Mouse (Mus musculus): ENCODE measurements around the gene Tmem160. TPM values are rescaled to one million over a fixed set of nuclear protein-coding genes. Genes with fewer than 3 reads are reported as not detected.

Tmem160 gene
- total RNA-seq, 4 experiments from 2014 or later, result 54.7 to 73.2 (median 60.1) TPM

DNA sequence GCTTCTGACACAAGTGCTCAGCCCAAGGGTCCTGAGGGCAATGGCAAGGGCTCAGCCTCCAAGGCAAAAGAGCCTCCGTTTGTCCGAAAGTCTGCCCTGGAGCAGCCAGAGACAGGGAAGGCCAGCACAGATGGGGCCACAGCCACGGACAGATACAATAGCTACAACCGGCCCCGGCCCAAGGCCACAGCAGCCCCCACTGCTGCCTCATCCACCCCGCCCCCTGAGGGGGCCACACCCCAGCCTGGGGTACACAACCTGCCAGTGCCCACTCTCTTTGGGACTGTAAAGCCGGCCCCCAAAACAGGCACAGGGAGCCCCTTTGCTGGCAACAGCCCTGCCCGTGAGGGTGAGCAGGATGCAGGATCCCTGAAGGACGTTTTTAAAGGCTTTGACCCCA is 17.5 kb upstream of the Tmem160 start:
- no peak for DNase-seq (ENCODE audit: low spot score in 2 of 2)

DNA sequence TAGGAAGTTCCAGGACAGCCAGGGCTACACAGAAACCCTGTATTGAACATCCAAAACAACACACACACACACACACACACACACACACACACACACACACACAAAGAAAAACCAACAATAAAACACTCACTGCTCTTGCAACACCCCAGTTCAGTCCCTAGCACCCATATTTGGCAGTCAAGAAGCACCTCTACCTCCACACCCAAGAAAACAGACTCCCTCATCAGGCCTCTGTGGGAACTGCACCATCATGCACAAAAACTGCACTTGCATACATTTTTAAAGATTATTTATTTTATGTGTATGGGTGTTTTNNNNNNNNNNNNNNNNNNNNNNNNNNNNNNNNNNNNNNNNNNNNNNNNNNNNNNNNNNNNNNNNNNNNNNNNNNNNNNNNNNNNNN is 11.3 kb upstream of the Tmem160 start:
- DNase-seq (ENCODE audit: low spot score in 2 of 2), result no peak

DNA sequence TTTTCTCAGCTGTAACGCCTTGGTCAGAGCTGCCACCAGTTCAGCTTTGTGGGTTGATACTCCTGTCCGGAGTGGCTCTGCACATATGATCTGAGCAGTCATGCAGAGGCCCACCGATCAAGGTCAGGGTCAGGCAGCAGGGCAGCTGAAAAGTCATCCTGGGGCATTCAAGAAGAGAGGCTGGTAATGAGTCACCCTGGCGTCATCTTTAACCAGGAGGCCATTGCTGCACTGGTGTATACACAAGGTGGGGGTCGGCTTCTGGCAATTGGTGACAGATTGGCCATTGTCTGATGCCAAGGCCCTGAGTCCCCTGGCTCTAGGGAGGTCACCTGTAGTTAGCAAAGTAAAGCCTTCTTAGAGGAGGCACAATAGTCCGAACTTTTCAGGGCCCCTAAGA is 923 bp upstream of the Tmem160 start:
- DNase-seq (ENCODE audit: low spot score in 2 of 2), result no peak

DNA sequence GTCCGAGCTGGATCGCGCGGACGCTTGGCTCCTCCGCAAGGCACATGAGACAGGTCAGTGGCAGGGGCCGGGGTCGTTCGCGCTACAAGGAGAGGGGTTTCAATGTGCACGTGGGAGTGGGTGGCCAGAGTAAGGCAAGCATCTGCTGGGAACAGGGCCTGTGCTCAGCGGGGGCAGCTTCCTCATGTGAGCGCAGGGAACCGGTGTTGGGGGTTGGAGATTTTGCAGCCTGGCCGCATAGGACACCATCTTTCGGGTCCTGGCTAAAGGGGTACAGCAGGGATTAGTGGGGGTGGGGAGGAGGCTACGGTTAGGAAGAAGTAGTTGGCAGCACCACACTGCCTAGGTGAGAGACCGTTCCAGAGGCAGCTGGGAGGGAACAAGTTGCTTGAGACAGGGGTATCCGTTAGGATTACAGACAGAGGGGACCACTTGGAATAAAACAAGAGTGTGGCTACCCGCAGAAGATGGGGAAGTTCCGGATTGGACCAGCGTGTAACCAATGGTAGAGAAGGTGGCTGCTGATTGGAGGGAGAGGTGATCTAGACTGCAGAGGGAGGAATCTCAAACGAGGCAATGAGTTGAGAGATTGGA is 636 bp downstream of the Tmem160 start:
- DNase-seq (ENCODE audit: low spot score in 2 of 2), result no peak

DNA sequence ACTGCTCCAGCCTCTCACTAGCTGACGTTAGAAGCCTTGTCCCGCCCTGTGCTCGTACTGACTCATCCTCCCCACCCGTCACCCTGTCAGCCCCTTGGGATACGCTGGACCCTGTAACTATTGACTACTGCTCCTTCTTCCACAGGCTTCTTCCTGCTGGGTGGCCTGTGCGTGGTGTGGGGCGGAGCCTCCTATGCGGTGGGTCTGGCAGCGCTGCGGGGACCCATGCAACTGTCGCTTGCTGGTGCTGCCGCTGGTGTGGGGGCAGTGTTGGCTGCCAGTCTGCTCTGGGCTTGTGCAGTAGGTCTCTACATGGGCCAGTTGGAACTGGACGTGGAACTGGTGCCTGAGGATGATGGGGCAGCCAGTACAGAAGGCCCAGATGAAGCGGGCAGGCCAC is 2.4 kb downstream of the Tmem160 start:
- DNase-seq (ENCODE audit: low spot score in 2 of 2), result no peak

DNA sequence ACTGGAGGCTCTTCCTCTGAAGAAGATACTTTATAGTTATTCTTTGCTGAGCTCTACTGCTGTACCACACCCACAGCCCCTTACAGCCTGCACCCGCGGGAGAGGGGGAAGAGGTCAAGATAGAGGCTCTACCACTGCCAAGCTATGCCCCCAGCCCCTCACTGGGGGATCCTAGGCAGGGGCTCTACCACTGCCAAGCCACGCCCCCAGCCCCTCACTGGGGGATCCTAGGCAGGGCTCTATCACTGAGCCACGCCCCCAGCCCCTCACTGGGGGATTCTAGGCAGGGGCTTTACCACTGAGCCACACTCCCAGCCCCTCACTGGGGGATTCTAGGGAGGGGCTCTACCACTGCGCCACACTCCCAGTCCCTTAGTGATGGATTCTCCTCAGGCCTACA is 3.7 kb downstream of the Tmem160 start:
- no peak for DNase-seq (ENCODE audit: low spot score in 2 of 2)

DNA sequence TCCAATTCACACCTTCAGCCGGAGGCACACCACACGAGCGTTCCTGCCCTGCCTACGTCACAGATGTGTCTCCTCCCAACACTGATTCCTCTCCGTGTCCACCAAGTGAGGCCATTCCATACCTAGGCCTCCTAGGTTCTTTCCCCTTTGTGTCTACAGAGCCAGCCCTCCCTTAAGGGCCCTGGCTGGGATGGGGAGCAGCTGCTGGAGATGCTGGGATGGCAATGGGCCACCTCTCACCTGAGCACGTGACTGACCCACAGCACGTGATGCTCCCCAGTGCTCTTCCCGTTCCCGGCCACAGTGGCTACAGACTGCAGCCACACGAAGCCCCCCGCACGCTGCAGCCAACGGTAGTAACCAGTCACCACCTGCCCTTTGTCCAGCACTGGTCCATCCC is 8.0 kb downstream of the Tmem160 start:
- DNase-seq (ENCODE audit: low spot score in 2 of 2), result no peak

DNA sequence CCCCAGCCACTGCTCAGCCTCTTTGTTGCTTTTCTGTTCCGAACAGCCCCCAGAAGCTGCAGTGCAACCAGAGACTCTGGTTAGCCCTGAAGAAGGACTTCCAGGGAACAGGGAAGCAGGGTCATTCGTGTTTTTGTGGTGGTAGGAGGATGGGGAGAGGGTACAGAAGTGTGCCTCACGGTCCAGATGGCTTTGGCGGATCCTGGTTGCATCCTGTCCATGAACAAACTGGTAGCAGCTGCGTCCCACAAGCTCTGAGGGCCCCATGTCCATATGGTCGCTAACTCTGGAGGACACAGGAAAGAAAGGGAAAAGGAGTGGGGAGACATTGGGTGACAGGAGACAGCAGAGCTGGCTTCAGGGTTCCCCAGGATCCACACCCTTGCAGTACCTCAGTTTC is 8.6 kb downstream of the Tmem160 start:
- DNase-seq (ENCODE audit: low spot score in 2 of 2), result no peak

DNA sequence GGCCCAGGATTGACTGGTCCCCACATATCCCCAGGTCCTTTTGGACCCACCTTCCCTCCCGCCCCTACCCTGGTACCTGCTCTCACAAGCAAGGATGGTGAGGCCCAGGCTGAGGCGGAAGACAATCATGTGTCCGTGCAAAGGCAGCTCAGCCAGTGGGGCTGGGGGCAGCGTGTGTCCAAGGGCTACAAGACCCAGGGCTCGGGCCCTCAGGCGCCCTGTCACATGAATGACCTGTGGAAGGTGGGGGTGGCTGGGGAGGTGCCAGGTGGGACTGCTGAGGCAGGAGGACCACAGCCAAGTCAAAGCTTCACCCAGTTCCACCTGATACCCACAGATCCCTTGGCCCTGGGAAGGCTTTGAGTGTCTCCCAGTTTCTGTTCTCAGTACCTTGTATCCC is 9.1 kb downstream of the Tmem160 start:
- no peak for DNase-seq (ENCODE audit: low spot score in 2 of 2)

DNA sequence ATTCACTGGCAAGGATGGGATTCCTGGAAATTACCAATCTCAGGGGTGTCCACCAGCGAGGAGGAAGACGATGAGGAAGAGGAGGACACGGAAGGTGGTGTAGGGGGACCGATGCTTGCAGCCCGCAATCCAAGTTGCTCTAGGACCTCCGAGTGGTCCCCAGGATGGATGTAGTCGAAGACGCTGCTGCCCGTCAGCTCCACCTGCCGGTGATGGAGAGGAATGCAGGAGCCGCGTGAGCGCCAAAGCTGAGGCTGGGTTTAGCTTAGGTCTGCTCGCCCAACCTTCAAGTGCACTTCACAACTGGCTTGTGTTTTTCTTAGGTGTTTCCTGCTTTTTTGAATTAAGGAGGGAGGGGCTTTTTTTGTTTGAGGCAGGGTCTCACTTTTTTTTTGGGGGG is 10.6 kb downstream of the Tmem160 start:
- peak; percentile 44 to 58 for DNase-seq (ENCODE audit: low spot score in 2 of 2)

DNA sequence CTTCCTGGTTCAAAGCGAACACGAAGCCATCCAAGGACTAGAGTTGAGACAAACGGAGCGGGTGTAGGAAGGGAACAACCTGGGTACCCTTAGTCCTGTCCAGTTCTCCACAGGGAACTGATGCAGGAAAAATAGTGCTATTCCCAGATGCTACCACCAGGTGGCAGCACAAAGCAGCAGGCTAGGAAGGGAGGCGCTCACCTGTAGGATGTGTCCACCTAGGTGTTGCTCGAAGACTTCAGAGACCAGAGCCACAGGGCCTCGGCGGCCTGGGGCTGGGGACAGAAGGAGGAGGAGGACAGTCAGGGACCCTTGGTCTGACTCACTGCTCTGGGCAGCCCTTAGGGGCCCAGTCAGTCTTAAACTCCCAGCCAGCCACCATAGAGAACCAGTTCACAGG is 12.6 kb downstream of the Tmem160 start:
- DNase-seq (ENCODE audit: low spot score in 2 of 2), result peak in 1 of 2 experiments; percentile 37

DNA sequence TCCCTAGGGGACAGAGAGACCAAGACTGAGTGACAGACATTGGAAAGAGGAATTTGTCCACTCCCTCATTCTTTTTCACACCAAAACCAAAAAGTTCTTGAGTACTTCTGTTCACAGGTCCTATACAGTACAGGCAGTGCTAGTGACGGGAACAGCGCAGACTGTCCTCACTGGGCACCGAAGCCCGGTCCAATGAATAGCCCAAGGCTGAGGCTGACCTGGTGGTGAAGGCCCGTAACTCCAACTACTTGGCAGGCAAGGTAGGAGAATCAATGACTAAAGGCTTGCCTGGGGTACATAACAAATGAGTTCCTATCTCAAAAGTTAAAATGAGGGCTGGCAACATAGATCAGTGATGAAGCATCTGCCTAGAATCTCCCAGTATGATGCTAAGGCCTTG is 13.0 kb downstream of the Tmem160 start:
- DNase-seq (ENCODE audit: low spot score in 2 of 2), result no peak

DNA sequence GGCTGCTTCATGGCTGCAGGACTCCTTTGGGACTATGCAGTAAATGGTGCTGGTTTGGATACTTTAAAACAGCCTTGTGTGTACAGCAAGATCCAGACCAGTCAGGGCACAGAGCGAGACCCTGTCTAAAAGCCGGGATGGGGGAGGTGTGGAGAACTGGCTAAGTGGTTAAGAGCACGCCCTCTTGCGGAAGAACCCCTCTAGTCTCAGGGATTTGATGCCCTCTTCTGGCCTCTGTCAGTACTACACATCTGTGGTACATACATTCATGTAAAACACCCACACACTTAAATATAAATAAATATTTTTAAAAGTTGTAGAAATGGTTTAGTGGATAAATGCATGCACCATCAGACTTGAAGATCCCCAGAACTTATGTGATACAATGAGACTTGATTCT is 14.0 kb downstream of the Tmem160 start:
- DNase-seq (ENCODE audit: low spot score in 2 of 2), result no peak

DNA sequence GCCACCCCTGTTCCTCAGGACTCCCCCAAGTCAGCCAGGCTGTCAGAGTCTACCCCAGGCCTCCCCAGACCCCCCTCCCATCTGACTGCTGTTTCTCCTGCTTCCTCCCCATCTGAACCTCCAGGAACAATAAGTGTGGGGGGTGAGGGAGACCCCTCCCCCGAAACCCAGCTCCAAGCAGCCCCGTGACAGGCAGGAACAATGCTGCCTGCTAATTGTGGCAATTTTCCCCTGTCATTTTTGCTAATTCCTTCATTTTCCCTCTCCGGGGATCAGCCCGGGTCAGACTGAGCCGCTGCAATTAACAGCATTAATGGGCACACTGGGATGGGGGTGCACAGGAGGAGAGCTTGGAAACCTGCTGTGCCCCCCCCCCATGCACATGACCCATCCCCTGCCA is 15.5 kb downstream of the Tmem160 start:
- no peak for DNase-seq (ENCODE audit: low spot score in 2 of 2)

DNA sequence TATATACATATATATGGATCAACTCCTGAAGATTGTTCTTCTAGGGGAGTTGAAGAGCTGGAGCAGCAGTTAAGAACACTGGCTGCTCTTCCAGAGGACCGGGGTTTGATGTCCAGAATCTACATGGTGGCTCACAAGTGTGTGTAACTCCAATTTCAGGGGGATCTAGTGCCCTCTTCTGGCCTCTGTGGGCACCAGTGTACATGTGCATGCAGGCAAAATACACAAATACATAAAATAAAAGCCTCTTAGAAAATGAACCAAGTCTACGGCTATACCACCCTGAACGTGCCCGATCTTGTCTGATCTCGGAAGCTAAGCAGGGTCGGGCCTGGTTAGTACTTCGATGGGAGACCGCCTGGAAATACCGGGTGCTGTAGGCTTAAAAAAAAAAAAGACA is 19.0 kb downstream of the Tmem160 start:
- DNase-seq (ENCODE audit: low spot score in 2 of 2), result no peak

DNA sequence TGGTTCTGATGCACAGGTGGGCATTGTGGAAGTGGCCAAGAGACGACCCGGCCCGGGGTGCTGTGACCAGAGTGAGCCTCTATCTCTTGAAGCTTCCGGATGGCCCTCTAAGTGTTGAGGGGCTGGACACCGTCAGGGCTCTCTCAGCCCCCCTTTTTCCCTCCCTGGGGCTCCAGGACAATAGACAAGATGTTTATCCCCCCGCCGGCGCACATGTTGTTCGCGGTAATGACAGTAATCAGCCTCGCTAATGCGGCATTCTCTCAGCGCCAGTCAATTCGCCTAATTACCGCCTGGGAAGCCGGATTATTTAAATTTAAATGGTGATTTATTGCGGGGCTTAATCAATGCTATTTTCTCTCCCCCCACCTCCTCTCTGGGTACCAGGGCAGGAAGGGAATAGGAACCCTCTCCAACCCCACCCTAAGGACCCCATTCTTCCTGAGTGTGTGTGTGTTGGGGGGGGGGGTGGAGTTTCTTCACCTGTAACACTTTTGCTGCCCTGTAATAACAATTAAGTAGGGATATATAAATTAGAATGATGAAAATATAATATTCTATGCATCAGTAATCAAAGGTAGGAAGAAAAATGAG is 19.6 kb downstream of the Tmem160 start:
- DNase-seq (ENCODE audit: low spot score in 2 of 2), result no peak

DNA sequence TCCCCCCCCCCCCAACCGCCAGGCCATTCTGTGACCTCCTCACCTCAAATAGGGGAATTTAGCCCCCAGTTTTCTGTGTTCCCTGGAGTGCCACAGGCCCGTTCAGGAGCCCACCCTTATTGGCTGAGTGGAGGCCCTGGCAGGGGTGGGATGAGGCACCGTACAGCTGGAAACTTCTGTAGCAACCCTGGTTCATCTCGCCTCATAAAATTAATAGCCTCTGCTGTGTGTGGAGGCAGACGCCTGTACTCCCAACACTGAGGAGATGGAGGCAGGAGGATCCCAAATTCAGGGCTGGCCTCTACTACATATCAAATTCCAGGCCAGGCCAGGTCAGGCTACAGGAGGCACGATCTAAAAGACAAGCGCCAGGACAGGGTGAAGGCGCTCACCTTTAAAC is 21.3 kb downstream of the Tmem160 start:
- DNase-seq (ENCODE audit: low spot score in 2 of 2), result no peak

DNA sequence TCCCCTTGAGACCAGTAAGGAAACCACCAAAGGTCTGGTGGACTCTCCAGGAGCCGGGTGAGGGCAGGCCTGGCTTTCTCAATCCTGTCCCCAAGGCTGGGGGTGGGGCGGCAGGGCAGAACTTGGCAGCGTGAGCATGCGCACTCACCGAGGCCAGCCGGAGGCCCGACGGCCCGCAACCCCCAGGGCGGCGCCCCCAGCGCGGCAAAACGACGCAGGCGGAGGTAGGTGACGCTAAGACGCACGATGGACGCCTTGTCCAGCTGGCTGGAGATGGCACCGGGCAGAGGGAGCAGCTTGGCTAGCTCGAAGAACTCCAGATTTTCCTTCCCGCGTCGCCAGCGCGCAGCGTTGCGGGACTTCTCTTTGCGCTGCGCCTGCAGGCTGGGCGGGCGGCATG is 21.9 kb downstream of the Tmem160 start:
- no peak for DNase-seq (ENCODE audit: low spot score in 2 of 2)

DNA sequence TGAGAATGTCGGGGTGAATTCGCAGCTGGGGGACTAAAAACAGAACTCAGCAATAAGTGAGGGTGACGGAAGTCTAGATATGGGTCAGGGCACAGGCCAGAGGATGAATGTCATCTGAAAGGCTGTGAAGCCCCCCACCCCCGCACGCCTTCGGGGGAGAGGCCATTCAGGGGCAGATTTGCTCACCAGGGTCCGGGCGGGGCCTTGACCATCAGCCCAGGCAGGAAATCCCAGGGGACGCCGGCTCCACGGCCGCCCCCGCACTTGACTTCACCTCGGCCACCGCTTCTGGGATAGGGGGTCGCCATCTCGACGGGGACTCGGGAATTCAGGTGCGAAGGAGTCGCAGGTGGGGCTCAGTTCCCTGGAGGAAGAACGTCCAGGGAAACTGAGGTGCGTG is 22.7 kb downstream of the Tmem160 start:
- DNase-seq (ENCODE audit: low spot score in 2 of 2), result no peak

DNA sequence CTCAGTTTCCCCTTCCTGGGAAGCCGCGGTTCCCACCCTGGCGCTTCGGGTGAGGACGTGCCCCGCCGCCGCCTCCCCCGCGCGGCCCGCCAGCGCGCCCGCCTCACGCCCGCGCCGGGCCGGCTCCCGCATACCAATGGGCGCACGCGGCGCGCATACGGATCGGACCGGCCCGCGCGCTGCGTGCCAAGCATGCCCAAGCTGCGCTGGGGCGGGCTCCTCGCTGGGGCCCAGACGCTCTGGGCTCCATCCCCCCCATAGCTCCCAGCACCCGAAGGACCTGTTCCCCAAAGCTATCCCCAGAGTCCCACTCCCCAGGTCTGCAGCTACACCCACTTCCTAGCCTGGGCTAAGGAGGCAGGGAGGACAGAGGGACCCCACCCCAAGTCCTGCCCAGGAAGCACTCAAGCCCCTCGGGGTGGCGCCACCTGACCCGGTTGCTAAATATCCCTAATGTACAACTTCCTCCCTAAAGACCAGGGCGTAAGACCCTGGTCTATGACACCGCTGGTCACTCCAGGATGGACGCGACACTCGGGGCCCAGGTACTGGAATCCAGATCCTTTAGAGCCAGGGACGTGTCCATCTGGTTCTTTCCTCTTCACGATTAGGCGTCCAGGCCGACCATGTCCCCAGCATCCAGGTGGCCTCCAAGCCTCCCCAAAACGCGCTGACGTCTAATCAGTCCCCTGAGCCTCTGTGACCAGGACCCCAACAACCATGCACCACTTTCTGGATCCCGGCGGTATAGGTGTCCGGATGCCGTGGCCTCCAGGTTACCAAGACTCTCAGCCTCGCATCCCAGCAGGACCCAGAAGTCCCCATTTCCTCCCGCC is 23.4 kb downstream of the Tmem160 start:
- no peak for DNase-seq (ENCODE audit: low spot score in 2 of 2)

DNA sequence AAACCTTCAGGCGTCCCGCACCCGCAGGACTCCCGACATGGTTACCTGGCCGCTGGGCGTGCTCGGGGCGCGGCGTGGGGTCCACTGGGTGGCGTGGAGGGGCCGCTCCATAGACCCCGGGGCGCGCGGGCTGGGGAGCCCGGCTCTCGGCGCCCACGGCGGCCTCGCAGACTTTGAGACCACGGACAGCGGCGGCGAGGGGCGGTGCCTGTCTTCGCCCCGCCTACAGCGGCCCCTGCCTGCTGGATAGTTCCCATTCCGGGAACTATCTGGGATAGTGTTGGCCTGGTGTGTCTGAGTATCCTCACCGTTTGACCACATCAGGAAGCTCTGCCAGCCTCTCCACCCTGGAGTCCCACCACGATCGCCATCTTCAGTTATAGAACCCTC is 24.0 kb downstream of the Tmem160 start:
- DNase-seq (ENCODE audit: low spot score in 2 of 2), result no peak

DNA sequence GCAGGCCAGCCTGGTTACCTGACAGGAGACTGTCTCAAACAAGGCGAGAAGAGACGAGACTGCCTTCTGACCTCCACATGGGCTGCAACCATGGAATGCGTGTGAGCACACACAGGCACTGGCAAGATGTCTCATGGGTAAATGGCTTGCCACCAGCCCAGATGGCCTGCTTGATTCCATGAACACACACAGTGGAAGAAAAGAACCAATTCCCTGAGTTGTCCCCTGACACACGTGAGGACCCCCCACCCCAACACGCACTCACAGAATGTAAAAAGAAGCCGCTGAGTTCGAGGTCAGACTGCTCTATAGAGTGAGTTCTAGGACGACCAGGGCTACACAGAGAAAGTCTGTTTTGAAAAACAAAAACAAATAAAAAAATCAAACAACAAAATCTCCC is 25.0 kb downstream of the Tmem160 start, which contains the start of gene Npas1:
TSS of gene Npas1 (minus strand) at position 101 of the 400 bp plus-strand sequence.
- no peak for DNase-seq (ENCODE audit: low spot score in 2 of 2)

DNA sequence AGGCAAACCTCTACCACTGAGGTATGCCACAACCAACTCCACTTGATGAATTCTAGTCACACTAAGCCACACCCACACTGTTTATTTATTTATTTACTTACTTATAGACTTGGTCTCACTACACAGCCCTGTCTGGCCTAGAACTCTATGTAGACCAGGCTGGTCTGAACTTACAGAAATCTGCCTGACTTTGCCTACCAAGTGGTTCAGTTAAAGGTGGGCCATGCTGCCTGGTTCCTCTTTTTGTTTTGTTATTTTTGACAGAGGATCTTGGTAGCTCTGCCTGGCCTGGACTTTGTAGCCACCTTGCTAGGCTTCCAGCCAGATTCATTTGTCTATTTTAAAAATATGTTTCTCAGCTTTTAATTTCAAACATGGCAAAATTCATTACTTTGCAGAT is 36.2 kb downstream of the Tmem160 start:
- DNase-seq (ENCODE audit: low spot score in 2 of 2), result no peak
